Mouse (Mus musculus) G1E (cell line): ENCODE measurements around the gene Slc38a1. TPM values are rescaled to one million over a fixed set of nuclear protein-coding genes. Genes with fewer than 3 reads are reported as not detected.
A peak's percentile ranks its signal among the peaks of the same experiment; 100 is the strongest.

ENCODE experiments used
- ATAC-seq: 2 replicates; pipeline ENCODE4 v1.8.0; 2016; ENCODE audit warnings: mild to moderate bottlenecking; ENCODE audit not compliant: insufficient number of reproducible peaks, poor library complexity, low FRiP score, severe bottlenecking; ENCODE audit errors: extremely low read depth
- DNase-seq: peaks from one replicate; pipeline ENCODE4 v3.0.0; 2012; ENCODE audit warnings: low spot score
- H3K27me3 ChIP-seq: 2 replicates; pipeline ENCODE4 v1.6.1; 2012; ENCODE audit warnings: mild to moderate bottlenecking, low read length, inconsistent platforms; ENCODE audit not compliant: insufficient read depth
- H3K36me3 ChIP-seq: replicated peaks from 2 replicates; pipeline ENCODE3; 2012; ENCODE audit warnings: mild to moderate bottlenecking, inconsistent platforms
- H3K4me1 ChIP-seq: 2 replicates; pipeline ENCODE4 v1.6.1; 2012; ENCODE audit warnings: low read depth, low read length, inconsistent platforms, mixed read lengths; ENCODE audit not compliant: insufficient read depth
- H3K4me3 ChIP-seq: 2 replicates; pipeline ENCODE4 v1.5.1; 2012; ENCODE audit warnings: low read depth, mild to moderate bottlenecking, inconsistent platforms, low read length, moderate library complexity, mixed read lengths
- H3K9me3 ChIP-seq: replicated peaks from 2 replicates; pipeline ENCODE4 v1.6.1; 2012; ENCODE audit warnings: inconsistent platforms
- CTCF ChIP-seq: IDR thresholded peaks from 2 replicates; pipeline ENCODE4 v1.5.1; 2012; ENCODE audit warnings: low read depth, low read length, inconsistent platforms, mixed read lengths
- GATA1 ChIP-seq: IDR thresholded peaks from 2 replicates; pipeline ENCODE4 v1.6.1; 2012; ENCODE audit warnings: borderline replicate concordance, low read length, inconsistent platforms, mixed read lengths
- GATA2 ChIP-seq: IDR thresholded peaks from 2 replicates; pipeline ENCODE4 v1.6.1; 2012; ENCODE audit warnings: low read depth, low read length, inconsistent platforms, borderline replicate concordance
- POLR2AphosphoS5 ChIP-seq: IDR thresholded peaks from 2 replicates; pipeline ENCODE4 v1.6.1; 2012; ENCODE audit warnings: low read depth, low read length, inconsistent platforms; ENCODE audit not compliant: insufficient replicate concordance
- TAL1 ChIP-seq: conservative IDR thresholded peaks from 2 replicates; pipeline ENCODE4 v1.6.1; 2012; ENCODE audit warnings: low read depth, low read length, inconsistent platforms, mixed read lengths
- polyA plus RNA-seq: library from polyadenylated mRNA; stranded (reverse); fragments of >175 nt; gene quantifications from 2 replicates; pipeline ENCODE4 v1.2.3, GENCODE M21; 2012
- total RNA-seq, 2 experiments: library from RNA; stranded (forward) in 1 of 2; stranded (reverse) in 1 of 2; fragments of 200-1000 nt in 1 of 2; fragments of >200 nt in 1 of 2; fragmentation: Nextera tagmentation in 1 of 2; gene quantifications; 2 replicates each; pipeline ENCODE4 v1.2.3; 2014 to 2017

Gene Slc38a1
- not detected in 2 replicates for total RNA-seq (2014; fragmentation: Nextera tagmentation)
- 0.17 and 0.55 TPM in 2 replicates for total RNA-seq (2017)
- 0.01 TPM in 1 of 2 replicates, not detected in the other for polyA plus RNA-seq

- peaks cover 46% of the 10 kb centered on the region for H3K9me3 ChIP-seq
- no peak for ATAC-seq
- no peaks in the 10 kb centered on the region for H3K4me1 ChIP-seq
- DNase-seq, result no peak
- TF ChIP-seq TAL1 (no peak), POLR2AphosphoS5 (no peak), GATA2 (no peak), CTCF (no peak), GATA1 (no peak)
- H3K4me3 ChIP-seq, result peak within 1 kb of the TSS; percentile 38; the same call in 1 of the 2 replicates
- no peaks in the 10 kb centered on the region for H3K36me3 ChIP-seq
- no peaks in the 10 kb centered on the region for H3K27me3 ChIP-seq
These were observed at the start of gene Slc38a1 for GRCm38 (mm10) chr15:96642436-96643405. TSS of gene Slc38a1 (minus strand) at chr15:96642913.

DNA sequence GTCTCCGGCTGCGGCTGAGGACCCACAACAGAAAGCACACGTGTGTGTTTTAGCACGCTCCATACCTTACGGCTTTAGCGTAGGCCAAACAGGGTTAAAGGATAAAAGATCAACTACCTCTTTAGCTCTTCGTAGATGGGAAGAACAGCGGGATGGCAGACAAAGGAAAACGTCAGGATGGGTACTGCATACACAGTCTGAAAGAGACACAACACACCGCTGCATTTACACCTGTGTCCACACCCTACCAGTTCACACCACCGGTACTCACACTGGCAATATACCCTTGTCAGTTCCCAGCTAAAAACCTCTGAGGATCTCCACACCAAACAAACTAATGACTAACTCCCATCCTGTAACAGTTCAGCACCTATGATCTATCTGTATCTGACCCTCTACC is 49.7 kb upstream of the Slc38a1 start:
- DNase-seq (no peak), ATAC-seq (no peak)
- Histone ChIP-seq H3K27me3 (no peaks in the 10 kb centered on the region), H3K36me3 (peaks cover 95% of the 10 kb centered on the region), H3K4me3 (no peak overlapping the region), H3K4me1 (peaks cover 48% of the 10 kb centered on the region), H3K9me3 (no peaks in the 10 kb centered on the region)
- TF ChIP-seq CTCF (no peak), POLR2AphosphoS5 (no peak), GATA1 (no peak), TAL1 (no peak)

DNA sequence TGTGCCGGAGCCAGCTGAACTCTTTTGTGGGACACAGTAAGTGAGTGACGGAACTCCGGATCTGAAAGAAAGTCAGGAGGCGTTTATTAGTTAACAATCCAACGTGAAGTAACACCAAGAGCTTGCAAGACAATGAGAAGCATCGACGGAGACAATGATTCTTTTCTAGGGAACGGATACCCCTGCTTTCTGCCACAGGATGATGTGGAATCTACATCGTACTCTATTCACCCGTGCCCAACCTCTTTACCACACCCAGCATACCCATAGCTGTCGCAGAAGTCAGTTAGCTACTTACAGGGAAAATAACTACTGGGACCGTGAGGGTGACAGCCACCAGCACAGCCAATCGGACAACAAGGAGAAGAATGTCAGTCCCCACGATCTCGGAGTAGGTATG is 48.7 kb upstream of the Slc38a1 start:
- ATAC-seq, result no peak

DNA sequence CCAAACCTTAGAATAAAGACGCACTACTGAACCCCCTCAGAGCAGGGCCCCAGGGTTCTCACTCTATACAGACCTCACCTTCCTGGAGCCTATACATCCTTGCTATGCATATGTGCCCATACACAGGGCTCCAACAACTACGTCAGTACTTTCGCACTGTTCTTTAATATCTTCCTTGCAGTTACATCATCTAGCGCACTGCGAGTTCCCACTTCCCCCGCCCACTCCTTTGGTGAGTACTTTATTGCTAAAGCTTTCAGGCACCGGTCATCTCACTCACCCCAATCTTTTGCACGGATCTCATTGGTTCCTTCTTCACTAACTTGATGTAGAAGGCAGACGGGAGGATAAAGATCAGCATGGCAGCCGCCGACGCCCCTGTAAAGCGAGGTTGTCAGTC is 48.1 kb upstream of the Slc38a1 start:
- DNase-seq, result no peak
- peaks cover 35% of the 10 kb centered on the region for H3K4me1 ChIP-seq
- H3K4me3 ChIP-seq, result no peak overlapping the region
- peaks cover 85% of the 10 kb centered on the region for H3K36me3 ChIP-seq
- TF ChIP-seq CTCF (no peak), GATA2 (no peak), GATA1 (no peak), TAL1 (no peak), POLR2AphosphoS5 (no peak)
- no peaks in the 10 kb centered on the region for H3K9me3 ChIP-seq
- no peak for ATAC-seq
- no peaks in the 10 kb centered on the region for H3K27me3 ChIP-seq

More for the DNA sequence above, 48.7 kb upstream of the Slc38a1 start:
- Histone ChIP-seq H3K36me3 (peaks cover 91% of the 10 kb centered on the region), H3K9me3 (no peaks in the 10 kb centered on the region), H3K4me1 (peaks cover 41% of the 10 kb centered on the region), H3K27me3 (no peaks in the 10 kb centered on the region), H3K4me3 (no peak overlapping the region)
- DNase-seq, result no peak
- TF ChIP-seq GATA1 (no peak), CTCF (no peak), POLR2AphosphoS5 (no peak), GATA2 (no peak), TAL1 (no peak)

GRCm38 (mm10) chr15:96689919-96690318 is 47.2 kb upstream of the Slc38a1 start:
- Histone ChIP-seq H3K36me3 (peaks cover 76% of the 10 kb centered on the region), H3K9me3 (no peaks in the 10 kb centered on the region), H3K4me1 (peaks cover 32% of the 10 kb centered on the region), H3K4me3 (no peak overlapping the region), H3K27me3 (no peaks in the 10 kb centered on the region)
- ATAC-seq, result no peak
- DNase-seq, result no peak
- TF ChIP-seq GATA1 (no peak), CTCF (no peak), GATA2 (no peak), TAL1 (no peak), POLR2AphosphoS5 (no peak)

DNA sequence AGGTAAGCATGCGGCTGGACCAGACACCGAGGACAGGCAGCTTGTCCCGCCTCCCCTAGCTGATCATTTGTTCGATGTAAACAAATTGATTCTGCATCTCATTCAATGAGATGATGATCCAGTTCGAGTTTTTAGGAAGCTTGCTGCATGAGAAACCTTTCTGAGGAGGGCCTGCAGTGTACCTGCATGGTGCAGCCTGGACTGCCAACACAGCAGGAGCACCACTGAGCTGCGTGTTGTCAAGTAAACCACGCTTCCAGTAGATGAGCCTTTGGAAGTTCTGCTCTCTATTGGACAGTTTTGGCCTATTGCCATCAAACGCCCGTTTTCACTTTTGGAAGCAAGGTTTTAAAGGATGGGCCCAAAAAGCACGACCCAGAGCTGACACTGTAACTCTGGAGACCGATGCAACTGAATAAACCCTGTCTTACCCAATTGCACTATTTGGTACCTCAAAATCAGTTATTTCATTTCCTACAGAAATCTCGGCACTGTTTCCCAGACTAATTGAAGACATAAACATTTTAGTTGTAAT is 46.1 kb upstream of the Slc38a1 start:
- Histone ChIP-seq H3K4me3 (no peak overlapping the region), H3K9me3 (no peaks in the 10 kb centered on the region), H3K4me1 (peaks cover 39% of the 10 kb centered on the region), H3K27me3 (no peaks in the 10 kb centered on the region), H3K36me3 (peaks cover 66% of the 10 kb centered on the region)
- ATAC-seq, result no peak
- no peak for DNase-seq
- TF ChIP-seq CTCF (no peak), TAL1 (no peak), GATA2 (no peak)
